Mouse (Mus musculus): ENCODE measurements at regions not wholly inside any gene's neighbourhood (a gene's known extent, or its start where the extent isn't known, plus 50 kb on each side); places are given as distances from the start of the nearest gene placed in this dataset.

DNA sequence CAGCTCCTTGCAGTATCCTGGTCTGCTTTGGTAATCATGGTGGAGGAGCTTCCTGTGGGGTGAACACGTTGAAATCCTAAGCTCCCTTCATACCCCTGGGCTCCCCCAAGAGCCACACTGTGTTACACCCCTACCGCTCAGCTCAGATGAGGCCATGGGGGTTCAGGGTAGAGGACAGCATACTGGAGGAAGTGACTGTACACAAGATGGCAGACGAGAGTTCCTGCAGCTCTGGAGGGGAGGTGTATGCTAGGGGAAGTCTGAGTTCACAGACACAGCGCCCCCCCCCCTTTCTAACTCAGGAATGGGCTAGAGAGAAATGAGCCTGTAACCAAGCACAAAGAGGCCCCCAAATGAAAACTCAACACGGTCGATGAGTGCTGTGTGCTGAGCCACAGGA lies 231.9 kb downstream of the Foxo1 start:
- no peak overlapping the region for H3K9ac ChIP-seq
- H3K4me1 ChIP-seq: 0 out of 2 replicates have a peak, but pooled peaks cover 3% of the 10 kb centered on the region
- H3K4me3 ChIP-seq: no peak overlapping the region
- no peaks in the 10 kb centered on the region for H3K9me3 ChIP-seq
- H3K4me2 ChIP-seq: no peak overlapping the region
- H3K27me3 ChIP-seq: no peaks in the 10 kb centered on the region
- ATAC-seq (ENCODE audit: insufficient number of reproducible peaks, low FRiP score, low TSS enrichment, low read depth): no peak
- WGBS: 77% methylated on average over 6 of the region's 6 CpGs
- no peaks in the 10 kb centered on the region for H3K36me3 ChIP-seq
- H3K27ac ChIP-seq: no peak overlapping the region

DNA sequence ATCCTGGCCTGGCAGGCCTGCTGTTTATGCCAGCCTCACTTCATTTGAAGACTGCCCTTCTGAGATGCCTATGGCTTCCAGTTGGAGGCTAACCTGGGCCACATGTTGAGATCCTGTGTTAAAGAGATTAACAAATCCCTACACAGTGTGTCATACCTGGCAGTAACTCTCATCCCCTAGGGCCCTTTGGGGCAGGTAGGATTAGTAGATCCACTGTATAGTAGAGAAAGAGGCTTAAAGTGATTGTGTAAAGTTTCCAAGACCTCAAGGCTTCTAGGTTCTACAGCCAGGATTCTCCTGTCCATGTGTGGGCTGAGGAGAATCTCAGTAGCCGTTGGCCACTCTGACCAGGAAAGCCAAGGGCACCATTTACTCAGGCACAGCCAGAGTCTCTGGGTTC lies 231.4 kb downstream of the Foxo1 start:
- no peak overlapping the region for H3K9ac ChIP-seq
- H3K27ac ChIP-seq: no peak overlapping the region
- H3K4me2 ChIP-seq: no peak overlapping the region
- 77% methylated on average over 1 of the region's 1 CpGs for WGBS
- ATAC-seq (ENCODE audit: insufficient number of reproducible peaks, low FRiP score, low TSS enrichment, low read depth): no peak
- H3K36me3 ChIP-seq: no peaks in the 10 kb centered on the region
- no peak overlapping the region for H3K4me3 ChIP-seq
- H3K27me3 ChIP-seq: no peaks in the 10 kb centered on the region
- H3K9me3 ChIP-seq: no peaks in the 10 kb centered on the region
- 0 out of 2 replicates have a peak, but pooled peaks cover 3% of the 10 kb centered on the region for H3K4me1 ChIP-seq

GRCm38 (mm10) chr3:52498506-52499228 lies 230.5 kb downstream of the Foxo1 start:
- WGBS: 83% methylated on average over 15 of the region's 15 CpGs
- no peaks in the 10 kb centered on the region for H3K9me3 ChIP-seq
- H3K27ac ChIP-seq: no peak overlapping the region
- no peak overlapping the region for H3K9ac ChIP-seq
- 0 out of 2 replicates have a peak, but pooled peaks cover 3% of the 10 kb centered on the region for H3K4me1 ChIP-seq
- no peaks in the 10 kb centered on the region for H3K27me3 ChIP-seq
- no peaks in the 10 kb centered on the region for H3K36me3 ChIP-seq
- no peak for ATAC-seq (ENCODE audit: insufficient number of reproducible peaks, low FRiP score, low TSS enrichment, low read depth)
- H3K4me2 ChIP-seq: no peak overlapping the region
- H3K4me3 ChIP-seq: no peak overlapping the region

DNA sequence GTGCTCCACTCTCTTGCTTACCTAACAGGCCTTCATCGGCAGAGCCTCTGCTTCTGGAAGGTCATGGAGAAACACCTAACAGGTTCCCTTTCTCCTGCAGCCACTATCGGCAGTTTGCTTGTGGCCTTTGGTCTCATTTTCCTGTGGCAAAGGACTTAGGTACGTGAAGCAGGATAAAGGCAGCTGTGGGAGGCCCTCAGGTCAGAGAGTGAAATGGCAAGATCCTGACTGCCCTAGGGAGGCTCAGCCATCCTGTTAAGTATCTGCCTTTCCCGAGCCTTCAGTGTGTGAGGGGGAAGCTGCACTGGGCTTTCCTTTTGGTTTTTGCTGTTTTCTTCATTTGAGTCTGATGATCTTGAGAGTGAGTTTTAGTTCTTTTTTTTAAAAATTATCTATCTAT lies 228.8 kb downstream of the Foxo1 start:
- Histone ChIP-seq H3K4me1 (no peaks in the 10 kb centered on the region), H3K4me3 (no peak overlapping the region), H3K9me3 (no peaks in the 10 kb centered on the region), H3K27ac (no peak overlapping the region), H3K36me3 (no peaks in the 10 kb centered on the region), H3K9ac (no peak overlapping the region), H3K27me3 (no peaks in the 10 kb centered on the region), H3K4me2 (no peak overlapping the region)
- WGBS: 71% methylated on average over 4 of the region's 4 CpGs
- ATAC-seq (ENCODE audit: insufficient number of reproducible peaks, low FRiP score, low TSS enrichment, low read depth): no peak

DNA sequence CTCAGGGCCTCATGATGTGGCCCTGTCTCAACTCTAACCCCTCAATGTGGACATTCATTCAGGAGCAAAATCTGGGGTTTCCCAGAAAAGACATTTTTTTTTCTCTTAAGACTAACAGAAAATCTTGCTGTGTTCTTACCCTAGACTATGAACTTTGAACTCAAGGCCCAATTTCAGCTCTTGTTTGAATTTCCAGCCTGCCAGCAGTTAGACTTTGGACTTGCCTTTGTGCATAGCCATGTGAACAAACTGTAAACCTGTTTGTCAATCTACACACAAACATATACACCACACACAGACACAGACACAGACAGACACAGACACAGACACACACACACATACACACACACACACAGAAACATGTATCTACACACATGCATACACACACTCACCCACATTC lies 227.3 kb downstream of the Foxo1 start:
- Histone ChIP-seq H3K27me3 (no peaks in the 10 kb centered on the region), H3K4me3 (no peak overlapping the region), H3K36me3 (no peaks in the 10 kb centered on the region), H3K9ac (no peak overlapping the region), H3K27ac (no peak overlapping the region), H3K4me2 (no peak overlapping the region), H3K4me1 (no peaks in the 10 kb centered on the region), H3K9me3 (no peaks in the 10 kb centered on the region)
- no peak for ATAC-seq (ENCODE audit: insufficient number of reproducible peaks, low FRiP score, low TSS enrichment, low read depth)

GRCm38 (mm10) chr3:52494924-52495323 lies 226.8 kb downstream of the Foxo1 start:
- H3K4me1 ChIP-seq: no peaks in the 10 kb centered on the region
- H3K27me3 ChIP-seq: no peaks in the 10 kb centered on the region
- H3K36me3 ChIP-seq: no peaks in the 10 kb centered on the region
- no peak overlapping the region for H3K27ac ChIP-seq
- H3K9ac ChIP-seq: no peak overlapping the region
- H3K4me3 ChIP-seq: no peak overlapping the region
- H3K9me3 ChIP-seq: no peaks in the 10 kb centered on the region
- 62% methylated on average over 2 of the region's 2 CpGs for WGBS
- no peak for ATAC-seq (ENCODE audit: insufficient number of reproducible peaks, low FRiP score, low TSS enrichment, low read depth)
- no peak overlapping the region for H3K4me2 ChIP-seq

DNA sequence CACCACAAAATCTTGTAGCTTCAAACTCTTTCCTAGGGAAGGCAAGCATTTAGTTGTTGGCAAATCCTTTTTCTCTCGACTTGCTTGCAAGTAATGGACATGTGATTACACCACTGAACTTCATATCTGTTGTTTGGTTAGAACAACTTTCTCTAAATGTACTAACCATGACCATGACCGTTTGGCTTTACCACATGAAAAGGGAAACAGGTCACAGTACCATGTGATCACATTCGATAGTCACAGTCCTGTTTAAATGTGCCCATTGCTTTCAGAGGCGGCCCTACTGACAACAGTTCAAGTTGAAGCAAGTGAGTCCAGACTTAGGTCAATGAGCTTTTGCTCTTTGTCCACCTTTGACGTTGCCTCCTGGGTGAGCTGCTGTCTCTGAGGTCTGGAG lies 211.1 kb downstream of the Foxo1 start:
- Histone ChIP-seq H3K36me3 (no peaks in the 10 kb centered on the region), H3K4me1 (no peaks in the 10 kb centered on the region), H3K27me3 (no peaks in the 10 kb centered on the region), H3K4me2 (no peak overlapping the region), H3K9me3 (no peaks in the 10 kb centered on the region), H3K9ac (no peak overlapping the region), H3K4me3 (no peak overlapping the region), H3K27ac (no peak overlapping the region)
- ATAC-seq (ENCODE audit: insufficient number of reproducible peaks, low FRiP score, low TSS enrichment, low read depth): no peak
- WGBS: 83% methylated on average over 5 of the region's 5 CpGs

- H3K36me3 ChIP-seq: no peaks in the 10 kb centered on the region
- ATAC-seq (ENCODE audit: insufficient number of reproducible peaks, low FRiP score, low TSS enrichment, low read depth): no peak
- peaks cover 7% of the 10 kb centered on the region; the same call in 1 of the 2 replicates for H3K9me3 ChIP-seq
- H3K4me2 ChIP-seq: no peak overlapping the region
- no peaks in the 10 kb centered on the region for H3K4me1 ChIP-seq
- no peak overlapping the region for H3K4me3 ChIP-seq
- H3K9ac ChIP-seq: no peak overlapping the region
- H3K27ac ChIP-seq: no peak overlapping the region
- H3K27me3 ChIP-seq: no peaks in the 10 kb centered on the region
- WGBS: 83% methylated on average over 4 of the region's 4 CpGs
Observed at GRCm38 (mm10) chr3:52469900-52470299, 201.8 kb downstream of the Foxo1 start.

DNA sequence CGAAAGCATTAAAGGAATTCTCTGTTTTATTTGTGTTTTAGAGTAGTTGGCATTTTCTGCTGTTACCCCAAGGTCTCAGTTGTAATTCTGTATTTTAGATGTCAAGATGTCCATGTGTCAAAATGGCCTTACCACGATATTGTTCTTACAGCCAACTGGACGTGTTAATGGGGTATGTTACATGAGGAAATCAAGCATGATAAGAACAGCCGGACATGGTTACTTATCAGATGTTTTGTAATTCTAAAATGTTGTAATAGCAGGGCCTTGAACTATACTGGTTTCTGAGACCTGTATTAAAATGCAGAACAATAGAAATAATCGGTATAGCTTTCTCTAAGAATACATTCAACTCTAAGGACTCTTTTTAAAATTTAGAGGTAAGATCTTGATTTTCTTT lies 201.3 kb downstream of the Foxo1 start:
- H3K9me3 ChIP-seq: peaks cover 7% of the 10 kb centered on the region; the same call in 1 of the 2 replicates
- 88% methylated on average over 5 of the region's 5 CpGs for WGBS
- no peak overlapping the region for H3K4me3 ChIP-seq
- H3K27me3 ChIP-seq: no peaks in the 10 kb centered on the region
- no peak overlapping the region for H3K27ac ChIP-seq
- no peak overlapping the region for H3K4me2 ChIP-seq
- H3K9ac ChIP-seq: no peak overlapping the region
- no peak for ATAC-seq (ENCODE audit: insufficient number of reproducible peaks, low FRiP score, low TSS enrichment, low read depth)
- no peaks in the 10 kb centered on the region for H3K36me3 ChIP-seq
- no peaks in the 10 kb centered on the region for H3K4me1 ChIP-seq

DNA sequence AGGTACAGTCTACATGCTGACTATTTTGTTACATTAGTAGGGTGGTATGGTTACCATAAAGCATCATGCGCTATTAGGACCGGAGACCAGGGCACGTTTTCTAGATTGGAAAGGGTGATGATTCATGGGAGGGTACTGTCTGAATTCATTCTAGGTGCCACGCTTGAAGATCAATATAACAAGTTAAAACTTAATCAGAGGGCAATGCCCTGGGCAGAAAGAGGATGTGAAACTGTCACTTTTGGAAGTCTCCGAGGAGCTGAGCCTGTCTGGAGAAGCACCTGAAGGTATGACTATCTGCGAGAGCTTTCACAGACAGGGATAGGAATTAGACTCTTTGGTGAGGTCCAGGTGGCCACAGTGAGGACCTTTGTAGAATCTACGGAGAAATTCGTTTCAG lies 200.2 kb downstream of the Foxo1 start:
- Histone ChIP-seq H3K27ac (no peak overlapping the region), H3K36me3 (no peaks in the 10 kb centered on the region), H3K27me3 (no peaks in the 10 kb centered on the region), H3K9me3 (peaks cover 7% of the 10 kb centered on the region; the same call in 1 of the 2 replicates), H3K9ac (no peak overlapping the region), H3K4me1 (no peaks in the 10 kb centered on the region), H3K4me2 (no peak overlapping the region), H3K4me3 (no peak overlapping the region)
- WGBS: 88% methylated on average over 8 of the region's 8 CpGs
- no peak for ATAC-seq (ENCODE audit: insufficient number of reproducible peaks, low FRiP score, low TSS enrichment, low read depth)

- H3K27me3 ChIP-seq: no peaks in the 10 kb centered on the region
- WGBS: 79% methylated on average over 3 of the region's 3 CpGs
- no peak overlapping the region for H3K4me3 ChIP-seq
- no peak overlapping the region for H3K4me2 ChIP-seq
- peaks cover 7% of the 10 kb centered on the region; the same call in 1 of the 2 replicates for H3K9me3 ChIP-seq
- H3K4me1 ChIP-seq: no peaks in the 10 kb centered on the region
- no peak for ATAC-seq (ENCODE audit: insufficient number of reproducible peaks, low FRiP score, low TSS enrichment, low read depth)
- no peak overlapping the region for H3K27ac ChIP-seq
- H3K36me3 ChIP-seq: no peaks in the 10 kb centered on the region
- H3K9ac ChIP-seq: no peak overlapping the region
Observed at GRCm38 (mm10) chr3:52467876-52468275, 199.7 kb downstream of the Foxo1 start.

DNA sequence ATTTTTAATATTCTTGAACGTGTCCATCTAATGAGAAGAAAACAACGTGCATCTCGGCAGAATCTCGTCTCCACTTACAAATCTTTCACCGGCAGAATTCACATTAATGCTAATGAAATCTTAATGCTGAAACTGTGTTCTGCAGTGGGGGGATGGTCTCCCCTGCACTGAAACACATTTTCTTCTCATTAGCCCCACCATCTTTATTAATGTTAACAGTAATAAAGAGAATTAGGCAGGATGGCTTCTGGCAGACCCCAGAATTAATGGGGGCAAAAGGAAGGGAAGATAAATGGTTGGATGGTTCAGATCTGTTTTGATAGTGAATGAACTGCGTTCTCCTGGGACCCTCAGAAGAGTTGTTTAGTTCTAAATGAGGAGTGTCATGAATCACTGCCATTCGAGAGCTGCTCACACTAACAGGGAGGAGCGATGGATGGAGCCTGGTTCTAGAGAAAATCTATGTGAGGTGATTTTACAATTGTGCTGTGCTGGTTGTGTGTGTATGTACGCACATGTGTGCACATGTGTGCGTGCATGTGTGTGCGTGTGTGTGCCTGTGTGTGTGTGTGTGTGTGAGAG lies 198.9 kb downstream of the Foxo1 start:
- Histone ChIP-seq H3K9ac (no peak overlapping the region), H3K4me1 (no peaks in the 10 kb centered on the region), H3K27ac (no peak overlapping the region), H3K36me3 (no peaks in the 10 kb centered on the region), H3K4me2 (no peak overlapping the region), H3K27me3 (no peaks in the 10 kb centered on the region), H3K4me3 (no peak overlapping the region), H3K9me3 (peaks cover 7% of the 10 kb centered on the region; the same call in 1 of the 2 replicates)
- no peak for ATAC-seq (ENCODE audit: insufficient number of reproducible peaks, low FRiP score, low TSS enrichment, low read depth)
- 61% methylated on average over 11 of the region's 11 CpGs for WGBS
